Mouse (Mus musculus): ENCODE results near the gene Ube4b. TPM values are rescaled to one million over a fixed set of nuclear protein-coding genes. Genes with fewer than 3 reads are reported as not detected.
"Not testable (repeated sequence)": the region's sequence is repeated elsewhere in the genome, so short reads cannot be mapped to it uniquely, and the experiment has no call there.

Ube4b gene
- 54.2 and 54.5 TPM in 2 replicates for polyA plus RNA-seq (2014; fragmentation: Nextera tagmentation; extraction: Ambion mirVana)

- Histone ChIP-seq H3K4me3 (ENCODE audit: low read depth, low read length) (peak within 1 kb of the TSS; percentile 92), H3K9ac (replicated peaks; ENCODE audit: low read length) (peak within 1 kb of the TSS; percentile 91), H3K27ac (replicated peaks; ENCODE audit: low read depth, low read length) (peak within 1 kb of the TSS; percentile 98), H3K4me1 (ENCODE audit: control insufficient read depth, insufficient read depth, low read length) (no peaks in the 10 kb centered on the region), H3K9me3 (replicated peaks; ENCODE audit: control insufficient read depth, low read length) (no peaks in the 10 kb centered on the region), H3K4me2 (ENCODE audit: low read depth, low read length) (peak within 1 kb of the TSS; percentile 68), H3K36me3 (replicated peaks; ENCODE audit: control insufficient read depth, insufficient read depth, low read depth, low read length) (no peaks in the 10 kb centered on the region), H3K27me3 (ENCODE audit: control insufficient read depth, insufficient read depth, low read length) (no peaks in the 10 kb centered on the region)
- peak; percentile 96 for ATAC-seq (replicated peaks; ENCODE audit: insufficient number of reproducible peaks, low FRiP score, low TSS enrichment, low read depth)
- DNase-seq (ENCODE audit: low spot score): peak; percentile 100
- WGBS: under 1% methylated on average over 43 of the region's 50 CpGs
Measured at GRCm38 (mm10) chr4:149426325-149427199, at the start of gene Ube4b. Gene Ube4b (minus strand): TSS chr4:149426749.

GRCm38 (mm10) chr4:149475096-149475495, 48.5 kb upstream of the Ube4b start:
- Histone ChIP-seq H3K9ac (replicated peaks; ENCODE audit: low read length) (no peak overlapping the region), H3K4me3 (ENCODE audit: low read depth, low read length) (no peak overlapping the region), H3K27ac (replicated peaks; ENCODE audit: low read depth, low read length) (no peak overlapping the region), H3K36me3 (replicated peaks; ENCODE audit: control insufficient read depth, insufficient read depth, low read depth, low read length) (no peaks in the 10 kb centered on the region), H3K9me3 (replicated peaks; ENCODE audit: control insufficient read depth, low read length) (no peaks in the 10 kb centered on the region), H3K4me1 (ENCODE audit: control insufficient read depth, insufficient read depth, low read length) (no peaks in the 10 kb centered on the region), H3K4me2 (ENCODE audit: low read depth, low read length) (no peak overlapping the region), H3K27me3 (ENCODE audit: control insufficient read depth, insufficient read depth, low read length) (no peaks in the 10 kb centered on the region)
- no peak for DNase-seq (ENCODE audit: low spot score)
- 79% methylated on average over 7 of the region's 7 CpGs for WGBS
- ATAC-seq (replicated peaks; ENCODE audit: insufficient number of reproducible peaks, low FRiP score, low TSS enrichment, low read depth): no peak

GRCm38 (mm10) chr4:149469557-149469956, 43.0 kb upstream of the Ube4b start:
- Histone ChIP-seq H3K36me3 (replicated peaks; ENCODE audit: control insufficient read depth, insufficient read depth, low read depth, low read length) (no peaks in the 10 kb centered on the region), H3K4me2 (ENCODE audit: low read depth, low read length) (no peak overlapping the region)
- WGBS: 93% methylated on average over 3 of the region's 3 CpGs

GRCm38 (mm10) chr4:149463435-149463950, 36.9 kb upstream of the Ube4b start:
- 63% methylated on average over 6 of the region's 6 CpGs for WGBS
- Histone ChIP-seq H3K27me3 (ENCODE audit: control insufficient read depth, insufficient read depth, low read length) (no peaks in the 10 kb centered on the region), H3K36me3 (replicated peaks; ENCODE audit: control insufficient read depth, insufficient read depth, low read depth, low read length) (no peaks in the 10 kb centered on the region), H3K4me3 (ENCODE audit: low read depth, low read length) (no peak overlapping the region), H3K4me2 (ENCODE audit: low read depth, low read length) (no peak overlapping the region), H3K9me3 (replicated peaks; ENCODE audit: control insufficient read depth, low read length) (no peaks in the 10 kb centered on the region), H3K9ac (replicated peaks; ENCODE audit: low read length) (no peak overlapping the region), H3K27ac (replicated peaks; ENCODE audit: low read depth, low read length) (no peak overlapping the region), H3K4me1 (ENCODE audit: control insufficient read depth, insufficient read depth, low read length) (no peaks in the 10 kb centered on the region)
- no peak for DNase-seq (ENCODE audit: low spot score)
- no peak for ATAC-seq (replicated peaks; ENCODE audit: insufficient number of reproducible peaks, low FRiP score, low TSS enrichment, low read depth)

More at GRCm38 (mm10) chr4:149469557-149469956, 43.0 kb upstream of the Ube4b start:
- Histone ChIP-seq H3K9me3 (replicated peaks; ENCODE audit: control insufficient read depth, low read length) (no peaks in the 10 kb centered on the region), H3K9ac (replicated peaks; ENCODE audit: low read length) (no peak overlapping the region), H3K4me1 (ENCODE audit: control insufficient read depth, insufficient read depth, low read length) (no peaks in the 10 kb centered on the region), H3K27me3 (ENCODE audit: control insufficient read depth, insufficient read depth, low read length) (no peaks in the 10 kb centered on the region), H3K27ac (replicated peaks; ENCODE audit: low read depth, low read length) (no peak overlapping the region), H3K4me3 (ENCODE audit: low read depth, low read length) (no peak overlapping the region)
- no peak for DNase-seq (ENCODE audit: low spot score)
- ATAC-seq (replicated peaks; ENCODE audit: insufficient number of reproducible peaks, low FRiP score, low TSS enrichment, low read depth): no peak

GRCm38 (mm10) chr4:149462305-149462971, 35.9 kb upstream of the Ube4b start:
- H3K27ac ChIP-seq (replicated peaks; ENCODE audit: low read depth, low read length): no peak overlapping the region
- WGBS: 79% methylated on average over 6 of the region's 6 CpGs
- no peak overlapping the region for H3K4me2 ChIP-seq (ENCODE audit: low read depth, low read length)
- H3K27me3 ChIP-seq (ENCODE audit: control insufficient read depth, insufficient read depth, low read length): no peaks in the 10 kb centered on the region
- H3K4me3 ChIP-seq (ENCODE audit: low read depth, low read length): no peak overlapping the region
- DNase-seq (ENCODE audit: low spot score) (no peak), ATAC-seq (replicated peaks; ENCODE audit: insufficient number of reproducible peaks, low FRiP score, low TSS enrichment, low read depth) (no peak)
- H3K36me3 ChIP-seq (replicated peaks; ENCODE audit: control insufficient read depth, insufficient read depth, low read depth, low read length): no peaks in the 10 kb centered on the region
- no peaks in the 10 kb centered on the region for H3K9me3 ChIP-seq (replicated peaks; ENCODE audit: control insufficient read depth, low read length)
- H3K9ac ChIP-seq (replicated peaks; ENCODE audit: low read length): no peak overlapping the region
- no peaks in the 10 kb centered on the region for H3K4me1 ChIP-seq (ENCODE audit: control insufficient read depth, insufficient read depth, low read length)

GRCm38 (mm10) chr4:149461579-149462304, 35.2 kb upstream of the Ube4b start:
- H3K36me3 ChIP-seq (replicated peaks; ENCODE audit: control insufficient read depth, insufficient read depth, low read depth, low read length): no peaks in the 10 kb centered on the region
- ATAC-seq (replicated peaks; ENCODE audit: insufficient number of reproducible peaks, low FRiP score, low TSS enrichment, low read depth) (no peak), DNase-seq (ENCODE audit: low spot score) (no peak)
- H3K4me2 ChIP-seq (ENCODE audit: low read depth, low read length): no peak overlapping the region
- no peaks in the 10 kb centered on the region for H3K4me1 ChIP-seq (ENCODE audit: control insufficient read depth, insufficient read depth, low read length)
- no peaks in the 10 kb centered on the region for H3K27me3 ChIP-seq (ENCODE audit: control insufficient read depth, insufficient read depth, low read length)
- 75% methylated on average over 5 of the region's 7 CpGs for WGBS
- no peaks in the 10 kb centered on the region for H3K9me3 ChIP-seq (replicated peaks; ENCODE audit: control insufficient read depth, low read length)
- no peak overlapping the region for H3K4me3 ChIP-seq (ENCODE audit: low read depth, low read length)
- H3K9ac ChIP-seq (replicated peaks; ENCODE audit: low read length): no peak overlapping the region
- no peak overlapping the region; the same call in 1 of the 2 replicates for H3K27ac ChIP-seq (replicated peaks; ENCODE audit: low read depth, low read length)

- not testable (repeated sequence) for H3K9ac ChIP-seq (replicated peaks; ENCODE audit: low read length); DNase-seq (ENCODE audit: low spot score); H3K9me3 ChIP-seq (replicated peaks; ENCODE audit: control insufficient read depth, low read length); H3K4me2 ChIP-seq (ENCODE audit: low read depth, low read length); H3K27ac ChIP-seq (replicated peaks; ENCODE audit: low read depth, low read length); H3K36me3 ChIP-seq (replicated peaks; ENCODE audit: control insufficient read depth, insufficient read depth, low read depth, low read length); ATAC-seq (replicated peaks; ENCODE audit: insufficient number of reproducible peaks, low FRiP score, low TSS enrichment, low read depth); H3K27me3 ChIP-seq (ENCODE audit: control insufficient read depth, insufficient read depth, low read length); H3K4me1 ChIP-seq (ENCODE audit: control insufficient read depth, insufficient read depth, low read length); H3K4me3 ChIP-seq (ENCODE audit: low read depth, low read length)
- WGBS: 94% methylated on average over 2 of the region's 2 CpGs
Measured at GRCm38 (mm10) chr4:149460475-149460874, 33.9 kb upstream of the Ube4b start.
